Mouse (Mus musculus) liver, postnatal 0 days (tissue): ENCODE results near the gene Txnrd2. TPM values are rescaled to one million over a fixed set of nuclear protein-coding genes. Genes with fewer than 3 reads are reported as not detected.
A peak's percentile ranks its signal among the peaks of the same experiment; 100 is the strongest.

ENCODE experiments used
- ATAC-seq: fragments of 200-750 bp; cut with Nextera tagmentation; 2 replicates; pipeline ENCODE4 v1.8.0; 2017; ENCODE audit warnings: mild to moderate bottlenecking, moderate library complexity
- DNase-seq: peaks from one replicate; pipeline ENCODE4 v3.0.0-alpha.2; 2016
- H3K27ac ChIP-seq: fragments of 300-500 bp; sonication (generic); 2 replicates; pipeline ENCODE4 v1.5.1; 2014; ENCODE audit warnings: antibody characterized with exemption, moderate library complexity, mild to moderate bottlenecking, low read depth
- H3K27me3 ChIP-seq: fragments of 300-500 bp; sonication (generic); 2 replicates; pipeline ENCODE4 v1.6.1; 2014; ENCODE audit warnings: low read length, control low read depth, mixed read lengths; ENCODE audit not compliant: insufficient read depth
- H3K36me3 ChIP-seq: fragments of 300-500 bp; sonication (generic); replicated peaks from 2 replicates; pipeline ENCODE4 v1.6.1; 2014; ENCODE audit warnings: mild to moderate bottlenecking, control low read depth, low read length, moderate library complexity, mixed read lengths; ENCODE audit not compliant: insufficient read depth
- H3K4me1 ChIP-seq: fragments of 300-500 bp; sonication (generic); 2 replicates; pipeline ENCODE4 v1.6.1; 2014; ENCODE audit warnings: antibody characterized with exemption, mild to moderate bottlenecking, control low read depth; ENCODE audit not compliant: insufficient read depth
- H3K4me2 ChIP-seq: fragments of 300-500 bp; sonication (generic); 2 replicates; pipeline ENCODE4 v1.6.1; 2014; ENCODE audit warnings: low read depth, mild to moderate bottlenecking, low read length, moderate library complexity, mixed read lengths
- H3K4me3 ChIP-seq: fragments of 300-500 bp; sonication (generic); 2 replicates; pipeline ENCODE4 v1.5.1; 2014; ENCODE audit warnings: low read depth, low read length
- H3K9ac ChIP-seq: fragments of 300-500 bp; sonication (generic); replicated peaks from 2 replicates; pipeline ENCODE4 v1.6.1; 2014; ENCODE audit warnings: mild to moderate bottlenecking, moderate library complexity
- H3K9me3 ChIP-seq: fragments of 300-500 bp; sonication (generic); 2 replicates; pipeline ENCODE4 v1.6.1; 2016; ENCODE audit warnings: mild to moderate bottlenecking, control low read depth, low read length, mixed read lengths
- CTCF ChIP-seq: sonication (generic); IDR thresholded peaks from 2 replicates; pipeline ENCODE4 v1.5.1; 2016; ENCODE audit warnings: antibody characterized with exemption, low read depth
- EP300 ChIP-seq: IDR thresholded peaks from 2 replicates; pipeline ENCODE4 v1.6.1; 2016; ENCODE audit warnings: antibody characterized with exemption, low read depth, mild to moderate bottlenecking
- WGBS: fragments of 180-500 bp; shearing (Covaris S2); extraction: QIAGEN DNeasy Blood & Tissue Kit; methylation state at CpG from one replicate; pipeline ENCODE4 v1.1.7; 2014; ENCODE audit not compliant: insufficient replicate concordance; 5-methylcytosine and 5-hydroxymethylcytosine counted together
- polyA plus RNA-seq: library from polyadenylated mRNA; unstranded; fragments of >200 nt; fragmentation: Nextera tagmentation; extraction: Ambion mirVana; gene quantifications from 2 replicates; pipeline ENCODE4 v1.2.1, GENCODE M21; 2015

Txnrd2 gene
- polyA plus RNA-seq, 1 experiment from 2014 or later = 53.3 TPM

- no peaks in the 10 kb centered on the region for H3K9me3 ChIP-seq
- ATAC-seq (no peak), DNase-seq (no peak)
- H3K4me3 ChIP-seq = peak overlapping the region; percentile 83
- H3K9ac ChIP-seq = peak overlapping the region; percentile 89
- H3K27me3 ChIP-seq = no peaks in the 10 kb centered on the region
- TF ChIP-seq EP300 = no peak
- no peak for TF ChIP-seq CTCF
- 57% methylated on average over 11 of the region's 11 CpGs for WGBS
- H3K36me3 ChIP-seq = peaks cover 35% of the 10 kb centered on the region
- H3K27ac ChIP-seq = peak overlapping the region; percentile 95
- H3K4me2 ChIP-seq = peak overlapping the region; percentile 89
- peaks cover 43% of the 10 kb centered on the region for H3K4me1 ChIP-seq
Measured at GRCm38 (mm10) chr16:18424364-18425045, 1.7 kb upstream of the Txnrd2 start.

GRCm38 (mm10) chr16:18425475-18426214, 539 bp upstream of the Txnrd2 start:
- Histone ChIP-seq H3K4me3 (peak overlapping the region; percentile 83), H3K27me3 (no peaks in the 10 kb centered on the region), H3K9ac (peak overlapping the region; percentile 89), H3K36me3 (peaks cover 30% of the 10 kb centered on the region), H3K27ac (peak overlapping the region; percentile 95), H3K4me2 (peak overlapping the region; percentile 89), H3K4me1 (peaks cover 43% of the 10 kb centered on the region), H3K9me3 (no peaks in the 10 kb centered on the region)
- DNase-seq = no peak
- no peak for ATAC-seq
- TF ChIP-seq CTCF (no peak), EP300 (no peak)
- WGBS = 11% methylated on average over 10 of the region's 10 CpGs

GRCm38 (mm10) chr16:18426802-18427280, 657 bp downstream of the Txnrd2 start, which contains the start of gene Comt:
Comt (minus strand) TSS chr16:18426852.
- H3K4me1 ChIP-seq = peaks cover 40% of the 10 kb centered on the region

GRCm38 (mm10) chr16:18428011-18428515, 1.9 kb downstream of the Txnrd2 start:
- H3K4me1 ChIP-seq = peaks cover 40% of the 10 kb centered on the region
- H3K9ac ChIP-seq = peak overlapping the region; percentile 63
- peak overlapping the region; percentile 89 for H3K4me2 ChIP-seq

More at GRCm38 (mm10) chr16:18426802-18427280, 657 bp downstream of the Txnrd2 start, which contains the start of gene Comt:
- Histone ChIP-seq H3K4me2 (peak within 1 kb of the TSS; percentile 89), H3K36me3 (peaks cover 20% of the 10 kb centered on the region), H3K9ac (peak within 1 kb of the TSS; percentile 89), H3K27ac (peak within 1 kb of the TSS; percentile 95), H3K4me3 (peak within 1 kb of the TSS; percentile 83), H3K9me3 (no peaks in the 10 kb centered on the region), H3K27me3 (no peaks in the 10 kb centered on the region)
- TF ChIP-seq CTCF (no peak), EP300 (no peak)
- no peak for ATAC-seq
- WGBS = 46% methylated on average over 5 of the region's 5 CpGs
- no peak for DNase-seq

GRCm38 (mm10) chr16:18428516-18429042, 2.4 kb downstream of the Txnrd2 start:
- peak overlapping the region; percentile 83 for H3K4me3 ChIP-seq
- H3K4me2 ChIP-seq = peak overlapping the region; percentile 89
- peaks cover 5% of the 10 kb centered on the region for H3K36me3 ChIP-seq
- H3K9me3 ChIP-seq = no peaks in the 10 kb centered on the region
- WGBS = 55% methylated on average over 7 of the region's 7 CpGs
- peak; percentile 95 for TF ChIP-seq EP300
- TF ChIP-seq CTCF = no peak
- H3K27me3 ChIP-seq = no peaks in the 10 kb centered on the region
- H3K4me1 ChIP-seq = peaks cover 36% of the 10 kb centered on the region
- peak; percentile 69 for DNase-seq
- peak overlapping the region; percentile 95 for H3K27ac ChIP-seq
- ATAC-seq = peak; percentile 86
- H3K9ac ChIP-seq = peak overlapping the region; percentile 63

More at GRCm38 (mm10) chr16:18428011-18428515, 1.9 kb downstream of the Txnrd2 start:
- no peak for DNase-seq
- 0 out of 2 replicates have a peak, but pooled peaks have one; percentile 0 for ATAC-seq
- Histone ChIP-seq H3K27ac (peak overlapping the region; percentile 95), H3K27me3 (no peaks in the 10 kb centered on the region), H3K36me3 (peaks cover 10% of the 10 kb centered on the region), H3K4me3 (peak overlapping the region; percentile 83), H3K9me3 (no peaks in the 10 kb centered on the region)
- 60% methylated on average over 5 of the region's 5 CpGs for WGBS
- no peak for TF ChIP-seq CTCF
- TF ChIP-seq EP300 = no peak

GRCm38 (mm10) chr16:18429641-18430040, 3.5 kb downstream of the Txnrd2 start:
- ATAC-seq = no peak
- peak overlapping the region; percentile 83 for H3K4me3 ChIP-seq
- no peaks in the 10 kb centered on the region for H3K27me3 ChIP-seq

More at GRCm38 (mm10) chr16:18429641-18430040, 3.5 kb downstream of the Txnrd2 start:
- no peak for DNase-seq
- no peaks in the 10 kb centered on the region for H3K9me3 ChIP-seq
- peaks cover 29% of the 10 kb centered on the region for H3K4me1 ChIP-seq
- peak overlapping the region; percentile 63 for H3K9ac ChIP-seq
- peak overlapping the region; percentile 95 for H3K27ac ChIP-seq
- TF ChIP-seq EP300 (no peak), CTCF (no peak)
- 57% methylated on average over 8 of the region's 8 CpGs for WGBS
- peaks cover 1% of the 10 kb centered on the region; the same call in 1 of the 2 replicates for H3K36me3 ChIP-seq
- peak overlapping the region; percentile 89 for H3K4me2 ChIP-seq
